Mouse (Mus musculus): ENCODE results near the gene Pla2g10. TPM values are rescaled to one million over a fixed set of nuclear protein-coding genes. Genes with fewer than 3 reads are reported as not detected.
"Not testable (repeated sequence)": the region's sequence is repeated elsewhere in the genome, so short reads cannot be mapped to it uniquely, and the experiment has no call there.

Gene Pla2g10
- polyA plus RNA-seq, 1 experiment from 2014 or later, result 0.31 TPM

DNA sequence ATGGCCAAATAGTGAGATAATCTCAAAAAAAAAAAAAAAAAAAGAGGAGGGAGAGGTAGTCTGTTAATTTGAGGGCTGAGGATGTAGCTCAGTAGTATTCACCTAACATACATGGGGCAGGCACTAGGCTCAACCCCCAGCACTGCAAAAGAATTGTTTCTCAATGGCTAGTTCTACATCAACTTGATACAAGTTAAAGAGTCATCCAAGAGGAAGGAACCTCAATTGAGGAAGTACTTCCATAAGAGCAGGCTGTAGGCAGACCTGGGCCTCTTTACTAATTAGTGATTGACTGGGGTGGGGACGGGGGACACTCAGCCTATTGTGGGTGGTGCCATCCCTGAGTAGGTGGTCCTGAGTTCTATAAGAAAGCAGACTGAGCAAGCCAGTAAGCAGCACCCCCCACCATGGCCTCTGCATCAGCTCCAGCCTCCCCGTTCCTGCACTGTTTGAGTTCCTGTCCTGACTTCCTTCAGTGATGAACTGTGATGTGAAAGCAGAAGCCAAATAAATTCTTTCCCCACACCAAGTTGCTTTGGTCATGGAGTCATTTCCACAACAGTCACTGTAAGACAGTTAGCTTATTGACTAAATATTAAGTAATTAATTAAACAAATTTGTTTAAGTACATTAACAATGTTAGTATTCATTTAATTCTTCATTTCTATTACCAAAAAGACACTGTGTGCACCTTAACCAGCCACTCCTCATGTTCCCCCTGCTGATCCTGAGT is 13.8 kb downstream of the Pla2g10 start:
- no peak overlapping the region for H3K4me3 ChIP-seq
- 86% methylated on average over 2 of the region's 2 CpGs for WGBS
- H3K27ac ChIP-seq (replicated peaks), result no peak overlapping the region
- H3K27me3 ChIP-seq (replicated peaks; ENCODE audit: low read depth, poor library complexity, severe bottlenecking), result no peaks in the 10 kb centered on the region
- H3K4me1 ChIP-seq, result no peaks in the 10 kb centered on the region
- H3K9me3 ChIP-seq, result no peaks in the 10 kb centered on the region
- no peak for DNase-seq (ENCODE audit: low spot score)
- no peaks in the 10 kb centered on the region for H3K36me3 ChIP-seq (replicated peaks)

GRCm38 (mm10) chr16:13714910-13715309 is 15.9 kb downstream of the Pla2g10 start:
- Histone ChIP-seq H3K27me3 (replicated peaks; ENCODE audit: low read depth, poor library complexity, severe bottlenecking) (no peaks in the 10 kb centered on the region), H3K36me3 (replicated peaks) (no peaks in the 10 kb centered on the region), H3K4me3 (no peak overlapping the region), H3K27ac (replicated peaks) (no peak overlapping the region), H3K9me3 (no peaks in the 10 kb centered on the region), H3K4me1 (no peaks in the 10 kb centered on the region)
- no peak for DNase-seq (ENCODE audit: low spot score)
- 95% methylated on average over 3 of the region's 3 CpGs for WGBS

DNA sequence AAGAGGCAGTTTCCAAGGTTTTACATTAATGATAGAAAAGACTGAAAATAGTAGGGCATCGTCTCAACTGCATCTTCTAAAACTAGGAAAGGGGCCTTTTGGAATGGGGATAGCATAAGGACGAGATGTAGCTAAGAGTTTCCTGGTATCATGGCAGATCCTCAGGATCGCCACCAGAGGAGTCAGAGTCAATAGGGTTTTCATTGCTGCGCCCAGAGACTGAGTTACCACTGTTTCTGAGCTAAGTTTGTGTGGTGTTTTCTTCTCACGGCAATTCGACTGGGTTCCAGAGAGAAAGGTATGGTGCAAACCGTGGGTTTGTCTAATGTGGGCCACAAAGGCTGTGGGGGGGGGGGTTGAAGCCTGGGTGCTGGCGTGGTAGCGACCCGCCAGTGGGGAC is 26.1 kb downstream of the Pla2g10 start:
- Histone ChIP-seq H3K9me3 (no peaks in the 10 kb centered on the region), H3K36me3 (replicated peaks) (peaks cover 56% of the 10 kb centered on the region), H3K4me3 (no peak overlapping the region), H3K27ac (replicated peaks) (no peak overlapping the region), H3K4me1 (no peaks in the 10 kb centered on the region), H3K27me3 (replicated peaks; ENCODE audit: low read depth, poor library complexity, severe bottlenecking) (no peaks in the 10 kb centered on the region)
- WGBS, result 93% methylated on average over 10 of the region's 10 CpGs
- DNase-seq (ENCODE audit: low spot score), result no peak

GRCm38 (mm10) chr16:13702184-13702583 is 28.6 kb downstream of the Pla2g10 start:
- no peak overlapping the region for H3K27ac ChIP-seq (replicated peaks)
- H3K36me3 ChIP-seq (replicated peaks), result peaks cover 81% of the 10 kb centered on the region

DNA sequence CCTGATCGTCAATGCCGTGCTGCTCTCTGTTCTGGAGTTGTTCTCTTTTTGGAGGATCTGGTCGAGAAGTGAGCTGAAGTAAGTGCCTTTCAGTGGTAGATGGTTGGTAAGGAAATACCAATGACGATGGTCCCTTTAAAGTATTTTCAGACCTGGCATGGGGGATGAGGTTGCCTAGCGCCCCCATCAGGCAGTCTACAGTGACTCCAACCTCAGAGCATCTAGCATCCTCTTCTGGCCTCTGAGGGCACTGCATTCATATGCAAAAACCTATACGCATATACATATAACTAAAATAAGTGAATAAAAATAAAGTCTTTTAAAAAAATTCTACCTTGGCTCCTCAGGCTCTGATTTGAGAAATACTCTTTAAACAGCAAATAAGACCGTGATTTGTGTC is 31.8 kb downstream of the Pla2g10 start:
- Histone ChIP-seq H3K4me3 (no peak overlapping the region), H3K36me3 (replicated peaks) (peaks cover 92% of the 10 kb centered on the region), H3K27ac (replicated peaks) (no peak overlapping the region), H3K4me1 (no peaks in the 10 kb centered on the region), H3K27me3 (replicated peaks; ENCODE audit: low read depth, poor library complexity, severe bottlenecking) (no peaks in the 10 kb centered on the region), H3K9me3 (no peaks in the 10 kb centered on the region)
- 87% methylated on average over 7 of the region's 7 CpGs for WGBS
- DNase-seq (ENCODE audit: low spot score), result no peak

More at GRCm38 (mm10) chr16:13702184-13702583, 28.6 kb downstream of the Pla2g10 start:
- Histone ChIP-seq H3K27me3 (replicated peaks; ENCODE audit: low read depth, poor library complexity, severe bottlenecking) (no peaks in the 10 kb centered on the region), H3K9me3 (no peaks in the 10 kb centered on the region), H3K4me3 (no peak overlapping the region), H3K4me1 (no peaks in the 10 kb centered on the region)
- WGBS, result 96% methylated on average over 7 of the region's 7 CpGs
- DNase-seq (ENCODE audit: low spot score), result no peak

- Histone ChIP-seq H3K27ac (replicated peaks) (no peak overlapping the region), H3K9me3 (no peaks in the 10 kb centered on the region), H3K4me3 (no peak overlapping the region), H3K27me3 (replicated peaks; ENCODE audit: low read depth, poor library complexity, severe bottlenecking) (no peaks in the 10 kb centered on the region), H3K4me1 (no peaks in the 10 kb centered on the region), H3K36me3 (replicated peaks) (peaks cover 43% of the 10 kb centered on the region)
- no peak for DNase-seq (ENCODE audit: low spot score)
- 88% methylated on average over 3 of the region's 3 CpGs for WGBS
Measured at GRCm38 (mm10) chr16:13678601-13679319, 52.0 kb downstream of the Pla2g10 start.

DNA sequence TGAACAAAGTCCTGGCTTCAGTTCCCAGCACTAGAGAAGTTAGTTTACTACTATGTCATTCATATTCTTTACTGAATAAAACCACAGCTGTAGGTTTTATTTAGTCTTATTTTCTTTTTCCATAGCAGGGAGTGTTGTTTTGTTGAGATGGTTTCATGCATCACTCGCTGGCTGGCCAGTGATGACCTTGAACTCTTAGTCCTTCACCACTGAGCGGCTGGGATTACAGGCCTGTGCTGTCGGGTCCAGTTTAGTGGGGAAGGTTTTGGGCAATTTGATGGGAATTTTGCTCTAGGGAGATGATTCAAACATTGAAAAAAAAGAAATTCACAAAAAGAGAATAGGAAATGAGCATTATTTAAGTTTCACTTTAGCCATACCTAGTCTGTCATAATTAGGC is 56.3 kb downstream of the Pla2g10 start:
- no peak for DNase-seq (ENCODE audit: low spot score)
- no peaks in the 10 kb centered on the region for H3K9me3 ChIP-seq

DNA sequence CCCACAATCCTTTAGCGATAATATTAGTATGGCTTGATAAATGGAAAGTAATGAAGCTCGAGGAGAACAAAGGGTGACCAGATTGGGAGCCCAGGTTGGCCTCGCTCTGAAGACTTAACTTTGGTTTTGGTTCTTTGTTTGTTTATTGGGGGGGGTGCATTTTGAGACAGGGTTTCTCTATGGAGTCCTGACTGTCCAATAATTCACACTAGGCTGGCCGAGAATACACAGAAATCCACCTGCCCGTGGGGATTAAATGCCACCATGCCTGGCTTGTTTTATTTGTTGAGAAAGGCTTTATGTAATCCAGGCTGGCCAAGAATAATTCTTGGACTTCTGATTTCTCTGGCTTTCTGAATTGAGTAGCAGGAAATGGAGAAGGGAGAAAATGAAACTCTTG is 57.7 kb downstream of the Pla2g10 start:
- WGBS, result 82% methylated on average over 5 of the region's 5 CpGs
- no peak overlapping the region for H3K27ac ChIP-seq (replicated peaks)
- DNase-seq (ENCODE audit: low spot score), result no peak
- H3K4me1 ChIP-seq, result peaks cover 9% of the 10 kb centered on the region
- H3K36me3 ChIP-seq (replicated peaks), result peaks cover 21% of the 10 kb centered on the region
- no peaks in the 10 kb centered on the region for H3K27me3 ChIP-seq (replicated peaks; ENCODE audit: low read depth, poor library complexity, severe bottlenecking)
- no peaks in the 10 kb centered on the region for H3K9me3 ChIP-seq
- peak overlapping the region; percentile 92 for H3K4me3 ChIP-seq

More for the DNA sequence above, 56.3 kb downstream of the Pla2g10 start:
- H3K36me3 ChIP-seq (replicated peaks), result peaks cover 34% of the 10 kb centered on the region
- no peaks in the 10 kb centered on the region for H3K27me3 ChIP-seq (replicated peaks; ENCODE audit: low read depth, poor library complexity, severe bottlenecking)
- peaks cover 9% of the 10 kb centered on the region for H3K4me1 ChIP-seq
- no peak overlapping the region for H3K4me3 ChIP-seq
- no peak overlapping the region for H3K27ac ChIP-seq (replicated peaks)
- 90% methylated on average over 3 of the region's 3 CpGs for WGBS

- H3K27me3 ChIP-seq (replicated peaks; ENCODE audit: low read depth, poor library complexity, severe bottlenecking), result no peaks in the 10 kb centered on the region
- H3K36me3 ChIP-seq (replicated peaks), result peaks cover 15% of the 10 kb centered on the region
- H3K9me3 ChIP-seq, result no peaks in the 10 kb centered on the region
- WGBS, result 2% methylated on average over 20 of the region's 20 CpGs
- H3K4me3 ChIP-seq, result peak overlapping the region; percentile 92
- H3K4me1 ChIP-seq, result peaks cover 12% of the 10 kb centered on the region
- H3K27ac ChIP-seq (replicated peaks), result peak overlapping the region; percentile 89
- peak; percentile 76 for DNase-seq (ENCODE audit: low spot score)
Measured at GRCm38 (mm10) chr16:13672386-13672898, 58.3 kb downstream of the Pla2g10 start.

DNA sequence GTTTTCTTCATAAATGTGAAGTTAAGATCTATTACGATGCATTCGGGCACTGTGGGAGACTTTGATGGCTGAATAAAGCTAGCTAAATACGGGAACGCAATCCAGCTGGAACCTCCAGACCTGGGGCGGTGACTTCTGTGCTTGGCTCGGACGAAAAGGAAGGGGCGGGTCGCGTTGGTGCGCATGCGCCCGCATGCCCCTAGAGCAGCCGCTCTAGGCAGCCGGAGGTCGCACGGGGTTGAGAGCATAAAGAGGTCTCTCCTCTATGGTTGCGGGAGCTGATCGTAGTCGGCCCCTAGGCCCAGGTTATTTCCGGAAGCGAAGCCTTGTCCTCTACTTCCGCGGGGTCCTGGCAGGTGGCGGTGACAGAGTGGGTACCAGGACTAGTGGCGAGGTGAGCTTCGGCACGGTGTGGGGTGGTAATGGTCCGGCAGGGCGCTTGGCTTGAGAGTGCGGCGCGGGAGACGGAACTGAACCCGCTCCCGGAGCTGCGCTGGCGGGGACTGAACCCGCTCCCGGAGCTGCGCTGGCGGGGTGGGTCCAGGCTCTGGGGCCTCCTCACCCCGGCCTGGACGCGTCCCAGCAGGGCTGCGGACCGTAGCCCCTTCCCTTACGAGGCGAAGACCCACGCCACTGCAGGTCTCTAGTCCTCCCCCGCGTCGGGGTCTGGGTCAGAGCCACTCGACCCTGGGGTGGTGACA is 58.9 kb downstream of the Pla2g10 start, which contains the start of the genes Bfar and 3110001I22Rik:
TSS of gene Bfar (plus strand) at position 174 of the 701 bp plus-strand sequence.
TSS of gene 3110001I22Rik (plus strand) at position 245 of the 701 bp plus-strand sequence.
- no peaks in the 10 kb centered on the region for H3K27me3 ChIP-seq (replicated peaks; ENCODE audit: low read depth, poor library complexity, severe bottlenecking)
- WGBS, result under 1% methylated on average over 54 of the region's 54 CpGs
- peak within 1 kb of the TSS; percentile 92 for H3K4me3 ChIP-seq
- peak within 1 kb of the TSS; percentile 89 for H3K27ac ChIP-seq (replicated peaks)
- peaks cover 8% of the 10 kb centered on the region for H3K36me3 ChIP-seq (replicated peaks)
- H3K9me3 ChIP-seq, result no peaks in the 10 kb centered on the region
- H3K4me1 ChIP-seq, result peaks cover 18% of the 10 kb centered on the region
- peak; percentile 94 for DNase-seq (ENCODE audit: low spot score)

DNA sequence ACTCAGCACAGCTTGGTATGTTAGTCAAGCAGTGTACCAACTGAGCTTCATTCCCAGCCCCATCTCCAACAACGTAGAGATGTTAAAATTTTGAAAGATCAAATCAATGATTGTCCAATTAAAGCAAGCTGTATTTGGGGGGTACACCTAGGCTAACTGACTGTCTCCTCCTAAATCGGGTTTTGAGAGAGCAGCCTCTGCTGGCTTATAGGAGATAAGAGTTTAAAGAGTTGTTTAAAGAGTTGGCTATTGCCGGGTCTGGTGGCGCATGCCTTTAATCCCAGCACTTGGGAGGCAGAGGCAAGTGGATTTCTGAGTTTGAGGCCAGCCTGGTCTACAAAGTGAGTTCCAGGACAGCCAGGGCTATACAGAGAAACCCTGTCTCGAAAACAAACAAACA is 59.9 kb downstream of the Pla2g10 start:
- WGBS, result 77% methylated on average over 5 of the region's 5 CpGs

GRCm38 (mm10) chr16:13669282-13669681 is 61.5 kb downstream of the Pla2g10 start:
- Histone ChIP-seq H3K27me3 (replicated peaks; ENCODE audit: low read depth, poor library complexity, severe bottlenecking) (no peaks in the 10 kb centered on the region), H3K9me3 (no peaks in the 10 kb centered on the region)
- 95% methylated on average over 1 of the region's 1 CpGs for WGBS

More for the DNA sequence above, 59.9 kb downstream of the Pla2g10 start:
- peaks cover 20% of the 10 kb centered on the region for H3K4me1 ChIP-seq
- H3K27me3 ChIP-seq (replicated peaks; ENCODE audit: low read depth, poor library complexity, severe bottlenecking); H3K27ac ChIP-seq (replicated peaks); H3K36me3 ChIP-seq (replicated peaks); DNase-seq (ENCODE audit: low spot score); H3K9me3 ChIP-seq: not testable (repeated sequence)
- peak overlapping the region; percentile 92 for H3K4me3 ChIP-seq

More at GRCm38 (mm10) chr16:13669282-13669681, 61.5 kb downstream of the Pla2g10 start:
- H3K36me3 ChIP-seq (replicated peaks), result peaks cover 15% of the 10 kb centered on the region
- peaks cover 20% of the 10 kb centered on the region for H3K4me1 ChIP-seq
- H3K27ac ChIP-seq (replicated peaks), result no peak overlapping the region
- no peak overlapping the region for H3K4me3 ChIP-seq
- no peak for DNase-seq (ENCODE audit: low spot score)

All from embryonic facial prominence, embryonic 10.5 days (tissue).